Comparison of ENCODE assay signal across 13 mouse cellular contexts in genomic region chr8:126708956-126709355, GRCm38 (mm10).
"Had no signal": no experiment of that assay in that cellular context is flagged by ENCODE, and none has a peak within 500 bp of the region (broad histone marks: within the 10 kb centered on the region; RNA-seq: fewer than 3 reads in every experiment).

No protein-coding gene starts in this region.

- ATAC-seq: midbrain, embryonic 16.5 days had no signal

- H3K27me3 ChIP-seq: liver, embryonic 13.5 days; midbrain, embryonic 12.5 days; stomach, embryonic 15.5 days had no signal

- H3K4me3 ChIP-seq: layer of hippocampus, adult 2 months; liver, embryonic 13.5 days; midbrain, embryonic 12.5 days; stomach, embryonic 15.5 days had no signal

- H3K27ac ChIP-seq: kidney, postnatal 0 days; layer of hippocampus, adult 2 months; liver, embryonic 13.5 days; midbrain, embryonic 12.5 days; stomach, embryonic 15.5 days had no signal

- H3K9ac ChIP-seq: liver, embryonic 13.5 days; midbrain, embryonic 12.5 days; stomach, embryonic 15.5 days had no signal

- H3K4me2 ChIP-seq: liver, embryonic 13.5 days; midbrain, embryonic 12.5 days; stomach, embryonic 15.5 days had no signal

- DNase-seq: kidney, adult 2 months; kidney, postnatal 25 days; layer of hippocampus, adult 9-11 months; liver, embryonic 13.5 days; lung, adult 2 months; lung, postnatal 14 days; lung, postnatal 4 days; thymus, postnatal 25 days had no signal

- H3K36me3 ChIP-seq: liver, embryonic 13.5 days; midbrain, embryonic 12.5 days; stomach, embryonic 15.5 days had no signal

- H3K9me3 ChIP-seq: liver, embryonic 13.5 days; midbrain, embryonic 12.5 days; stomach, embryonic 15.5 days had no signal
